Mouse (Mus musculus) cerebellum, adult 2 months (tissue): ENCODE measurements around the gene Cep295nl. TPM values are rescaled to one million over a fixed set of nuclear protein-coding genes. Genes with fewer than 3 reads are reported as not detected.

Experiments used
- DNase-seq, 2 experiments: peaks; one replicate each; pipeline ENCODE4 v3.0.0; 2021
- H3K27ac ChIP-seq: fragments of 200-500 bp; 2 replicates; pipeline ENCODE4 v1.5.1; 2012; ENCODE audit warnings: low read length, control low read depth, inconsistent platforms; ENCODE audit not compliant: insufficient read depth
- H3K27me3 ChIP-seq: fragments of 200-500 bp; 2 replicates; pipeline ENCODE4 v1.6.1; 2012; ENCODE audit warnings: inconsistent platforms, mild to moderate bottlenecking, low read length, moderate library complexity; ENCODE audit not compliant: control insufficient read depth, insufficient read depth
- H3K4me1 ChIP-seq: fragments of 200-500 bp; 2 replicates; pipeline ENCODE4 v1.6.1; 2011; ENCODE audit warnings: low read length; ENCODE audit not compliant: control insufficient read depth, insufficient read depth
- H3K4me3 ChIP-seq: fragments of 200-500 bp; replicated peaks from 2 replicates; pipeline ENCODE3; 2011; ENCODE audit warnings: mild to moderate bottlenecking, low read depth, low read length, control low read depth; ENCODE audit not compliant: insufficient read depth
- CTCF ChIP-seq: fragments of 200-500 bp; IDR thresholded peaks from 2 replicates; pipeline ENCODE4 v1.5.1; 2011; ENCODE audit warnings: low read depth, mild to moderate bottlenecking, control low read depth, low read length, moderate library complexity, borderline replicate concordance; ENCODE audit not compliant: insufficient read depth
- POLR2A ChIP-seq: fragments of 200-500 bp; IDR thresholded peaks from 2 replicates; pipeline ENCODE4 v1.6.1; 2011; ENCODE audit warnings: low read length, control low read depth, borderline replicate concordance; ENCODE audit not compliant: insufficient read depth
- WGBS: fragments of 180-500 bp; shearing (Covaris S2); methylation state at CpG from one replicate; pipeline ENCODE4 v1.1.7; 2018; 5-methylcytosine and 5-hydroxymethylcytosine counted together
- polyA plus RNA-seq: library from polyadenylated mRNA; depleted of rRNA; stranded (reverse); fragments of >200 nt; gene quantifications from 2 replicates; pipeline ENCODE4 v1.2.3, GENCODE M21; 2012

The Cep295nl gene
- polyA plus RNA-seq, 1 experiment: 0.21 TPM

DNA sequence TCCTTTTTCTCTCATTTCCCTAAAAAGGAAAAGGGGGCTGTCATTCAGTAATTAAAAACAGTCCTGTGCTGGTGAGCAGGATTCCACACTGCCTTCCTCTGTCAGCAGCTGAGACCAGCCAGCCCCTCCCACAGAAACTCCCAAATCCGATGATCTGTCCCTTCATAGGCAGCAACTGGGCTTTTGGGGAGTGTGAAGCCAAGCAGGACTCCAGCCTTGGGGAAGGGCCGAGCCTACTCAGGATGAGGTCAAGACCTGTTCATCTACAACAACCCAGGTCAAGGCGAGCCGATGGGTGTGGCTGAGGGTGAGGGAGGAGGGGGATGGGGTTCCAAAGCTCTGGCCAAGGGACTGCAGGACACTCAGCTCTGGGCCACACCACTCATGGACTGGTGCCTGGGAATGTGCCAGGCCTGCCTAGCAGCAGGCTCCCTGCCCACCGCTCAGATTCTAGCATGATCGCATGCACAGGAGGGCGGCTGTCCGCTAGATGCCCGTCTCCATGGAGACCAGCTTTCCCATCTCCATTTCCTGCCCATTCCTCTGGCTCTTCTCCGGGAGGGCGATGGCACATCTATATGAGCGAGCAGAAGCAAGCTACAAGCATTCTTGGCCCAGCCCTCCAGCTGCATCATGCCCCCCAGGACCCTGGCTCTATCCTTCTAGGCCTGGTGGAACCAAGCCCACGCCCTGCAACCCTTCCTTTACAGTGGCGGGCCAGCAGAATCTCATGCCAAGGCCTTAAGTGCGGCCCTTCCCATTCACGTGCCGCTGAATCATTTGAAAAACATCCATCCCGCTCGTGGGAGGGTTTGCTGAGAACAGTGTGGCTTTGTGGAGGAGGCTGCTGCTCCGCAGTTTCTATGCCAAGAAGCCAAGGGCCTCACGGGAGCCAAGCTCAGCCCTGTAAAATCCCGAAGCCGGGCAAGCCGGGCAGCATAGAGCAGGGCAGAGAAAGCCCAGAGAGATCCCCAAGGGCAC lies 15.0 kb downstream of the Cep295nl start:
- Histone ChIP-seq H3K4me3 (peak overlapping the region; percentile 6), H3K27ac (peak overlapping the region; percentile 56; the same call in 1 of the 2 replicates), H3K27me3 (no peaks in the 10 kb centered on the region), H3K4me1 (peaks cover 15% of the 10 kb centered on the region)
- peak; percentile 60 to 64 for DNase-seq
- 19% methylated on average over 24 of the region's 24 CpGs for WGBS
- no peak for TF ChIP-seq POLR2A
- TF ChIP-seq CTCF: no peak

DNA sequence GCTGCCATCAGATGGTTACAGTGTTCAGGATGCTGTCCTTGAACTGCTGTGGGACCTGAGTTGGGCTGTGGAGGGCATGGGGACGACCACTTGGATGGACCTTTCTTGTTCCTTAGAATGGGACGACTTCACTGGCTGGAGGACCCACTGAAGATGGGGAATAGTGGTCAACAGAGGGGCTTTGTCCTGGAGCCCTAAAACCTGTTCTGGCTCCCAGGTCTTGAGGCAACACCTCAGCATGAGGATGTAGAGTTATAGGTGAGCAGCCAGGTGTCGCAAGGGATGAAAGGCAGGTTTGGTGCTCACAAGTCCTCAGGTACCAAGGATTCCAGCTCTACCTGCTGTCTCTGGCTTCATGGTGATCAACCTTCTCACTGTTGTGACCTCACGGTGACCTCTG lies 15.8 kb downstream of the Cep295nl start:
- H3K27ac ChIP-seq: no peak overlapping the region
- no peaks in the 10 kb centered on the region for H3K27me3 ChIP-seq
- 90% methylated on average over 4 of the region's 4 CpGs for WGBS
- peaks cover 15% of the 10 kb centered on the region for H3K4me1 ChIP-seq
- no peak overlapping the region for H3K4me3 ChIP-seq
- TF ChIP-seq CTCF (no peak), POLR2A (no peak)
- DNase-seq: no peak

DNA sequence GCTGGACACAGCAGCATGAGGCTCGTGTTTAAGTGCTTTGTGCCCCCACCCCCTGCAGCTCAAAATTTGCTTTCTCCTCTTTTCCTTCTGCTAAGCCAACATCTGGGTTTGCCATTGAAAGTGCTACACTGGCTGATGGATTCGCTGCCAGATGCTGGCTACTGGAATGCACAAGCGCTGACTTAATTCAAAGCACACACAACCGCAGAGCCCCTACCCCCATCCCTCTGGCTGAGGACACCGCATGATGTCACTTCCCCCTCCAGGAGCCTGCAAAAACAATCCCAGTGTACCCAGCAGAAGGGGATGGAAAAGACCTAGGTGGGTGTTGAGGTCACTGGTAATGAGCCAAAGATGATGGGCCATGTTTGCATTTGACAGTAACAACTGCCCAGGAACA lies 17.8 kb downstream of the Cep295nl start:
- H3K27ac ChIP-seq: no peak overlapping the region
- 93% methylated on average over 5 of the region's 5 CpGs for WGBS
- no peaks in the 10 kb centered on the region for H3K27me3 ChIP-seq
- TF ChIP-seq POLR2A (no peak), CTCF (no peak)
- peaks cover 15% of the 10 kb centered on the region for H3K4me1 ChIP-seq
- DNase-seq: no peak
- no peak overlapping the region for H3K4me3 ChIP-seq

DNA sequence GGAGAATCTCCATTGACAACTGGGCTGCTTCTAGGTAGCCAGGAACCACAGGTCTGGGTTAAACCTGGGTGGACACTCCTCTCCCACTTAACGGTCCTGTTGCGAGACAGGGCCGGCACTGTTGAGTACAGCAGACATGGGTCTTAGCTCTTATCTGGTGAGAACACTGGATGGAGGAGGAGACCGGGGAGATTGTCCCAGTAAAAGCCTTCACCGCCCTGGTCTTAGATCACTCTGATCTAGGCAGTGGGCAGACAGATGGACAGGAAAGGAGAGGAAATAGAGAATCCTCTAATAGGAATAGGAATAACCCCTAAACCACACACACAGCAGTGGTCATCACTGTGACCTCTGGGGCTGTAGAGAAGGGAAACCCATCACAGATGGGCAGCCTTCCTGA lies 18.3 kb downstream of the Cep295nl start:
- no peak overlapping the region for H3K4me3 ChIP-seq
- H3K27ac ChIP-seq: no peak overlapping the region
- H3K4me1 ChIP-seq: peaks cover 15% of the 10 kb centered on the region
- no peak for DNase-seq
- 96% methylated on average over 5 of the region's 5 CpGs for WGBS
- no peak for TF ChIP-seq POLR2A
- no peak for TF ChIP-seq CTCF
- H3K27me3 ChIP-seq: no peaks in the 10 kb centered on the region

DNA sequence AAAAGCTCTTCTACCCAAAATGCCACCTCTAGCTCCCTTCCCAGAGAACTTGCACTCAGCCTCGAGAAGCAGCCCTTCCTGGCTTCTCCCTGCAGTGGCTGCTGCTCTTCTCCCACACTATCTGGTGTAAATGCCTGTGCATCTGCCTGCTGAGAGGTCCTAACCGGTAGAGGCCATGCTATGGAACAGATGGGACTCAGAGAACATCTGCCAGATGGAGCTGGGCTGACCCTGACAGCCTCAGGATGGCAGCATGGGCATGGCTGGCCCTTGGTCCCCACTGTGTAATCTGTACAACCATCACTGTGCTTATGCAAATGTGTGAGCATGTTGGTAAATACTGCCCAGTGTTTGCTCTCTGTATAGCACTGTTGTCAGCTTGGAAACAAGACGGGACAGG lies 19.7 kb downstream of the Cep295nl start:
- Histone ChIP-seq H3K27me3 (no peaks in the 10 kb centered on the region), H3K4me3 (no peak overlapping the region), H3K27ac (no peak overlapping the region), H3K4me1 (peaks cover 9% of the 10 kb centered on the region)
- DNase-seq: no peak
- TF ChIP-seq POLR2A (no peak), CTCF (no peak)
- 39% methylated on average over 3 of the region's 3 CpGs for WGBS

DNA sequence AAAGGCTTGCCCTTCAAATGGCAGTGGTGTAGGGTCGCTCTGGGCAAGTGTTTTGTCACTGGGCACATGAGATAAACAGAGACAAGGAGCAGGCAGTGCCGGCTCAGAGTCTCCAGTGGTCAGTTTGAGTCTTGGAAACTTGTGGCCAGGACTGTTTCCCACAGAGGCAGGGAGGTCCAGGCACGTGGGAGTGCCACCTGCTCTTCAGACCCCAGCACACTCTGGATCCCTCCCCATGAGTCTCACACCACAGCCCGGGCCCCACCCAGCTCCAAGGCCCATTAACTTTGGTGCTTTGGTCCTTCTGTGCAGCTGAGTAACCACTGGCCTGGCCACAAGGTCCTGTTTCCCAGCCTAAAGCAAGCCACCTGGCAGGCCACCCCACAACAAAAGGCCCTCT lies 20.3 kb downstream of the Cep295nl start:
- H3K27ac ChIP-seq: no peak overlapping the region
- no peaks in the 10 kb centered on the region for H3K27me3 ChIP-seq
- TF ChIP-seq POLR2A (no peak), CTCF (no peak)
- H3K4me1 ChIP-seq: peaks cover 3% of the 10 kb centered on the region
- no peak for DNase-seq
- no peak overlapping the region for H3K4me3 ChIP-seq
- WGBS: 79% methylated on average over 4 of the region's 4 CpGs

DNA sequence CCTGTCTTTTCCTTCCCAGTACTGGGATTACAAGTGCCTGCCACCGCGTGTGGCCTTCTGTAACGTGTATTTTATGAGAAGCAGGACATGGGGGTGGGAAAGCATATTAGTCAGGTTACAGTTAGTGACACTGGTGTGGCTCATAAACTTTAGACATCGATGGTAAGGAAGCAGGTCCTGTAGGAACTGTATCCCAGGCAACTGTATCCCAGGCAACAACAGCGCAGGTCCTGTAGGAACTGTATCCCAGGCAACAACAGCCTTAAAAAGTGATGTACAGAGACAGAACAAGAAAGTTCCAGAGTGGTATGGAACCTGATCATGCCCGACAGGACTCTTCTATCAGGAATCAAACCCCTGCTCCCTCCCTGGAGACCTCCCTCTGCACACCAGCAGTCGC lies 20.8 kb downstream of the Cep295nl start:
- H3K27me3 ChIP-seq: no peaks in the 10 kb centered on the region
- DNase-seq: no peak
- no peak overlapping the region for H3K4me3 ChIP-seq
- WGBS: 79% methylated on average over 7 of the region's 7 CpGs
- H3K4me1 ChIP-seq: 0 out of 2 replicates have a peak, but pooled peaks cover under 1% of the 10 kb centered on the region
- no peak for TF ChIP-seq POLR2A
- H3K27ac ChIP-seq: no peak overlapping the region

DNA sequence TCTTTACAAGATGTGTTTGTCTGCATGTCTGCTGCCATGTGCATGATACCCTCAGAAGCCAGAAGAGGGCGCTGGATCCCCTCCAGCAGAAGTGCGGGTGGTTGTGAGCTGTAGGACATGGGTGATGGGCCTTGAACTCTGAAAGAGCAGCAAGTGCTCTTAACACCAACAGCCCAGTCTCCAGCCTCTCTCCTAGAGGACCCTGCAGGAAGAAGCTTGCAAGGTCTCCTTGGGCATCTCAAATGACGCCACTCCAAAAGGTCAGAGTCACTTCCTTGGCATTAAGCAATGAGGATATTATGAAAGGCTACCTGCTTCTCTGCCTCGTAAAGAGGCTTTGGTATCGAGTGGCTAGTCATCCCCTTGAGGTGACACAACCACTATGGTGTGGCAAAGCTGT lies 23.6 kb downstream of the Cep295nl start:
- Histone ChIP-seq H3K27ac (no peak overlapping the region), H3K27me3 (no peaks in the 10 kb centered on the region), H3K4me1 (no peaks in the 10 kb centered on the region), H3K4me3 (no peak overlapping the region)
- 72% methylated on average over 5 of the region's 5 CpGs for WGBS
- TF ChIP-seq POLR2A (no peak), CTCF (peak; percentile 51; the same call in 1 of the 2 replicates)
- no peak for DNase-seq
